Mouse (Mus musculus) hindbrain, embryonic 14.5 days (tissue): ENCODE measurements around the gene Csrnp1. TPM values are rescaled to one million over a fixed set of nuclear protein-coding genes. Genes with fewer than 3 reads are reported as not detected.
A peak's percentile ranks its signal among the peaks of the same experiment; 100 is the strongest.
"Not testable (repeated sequence)": the region's sequence is repeated elsewhere in the genome, so short reads cannot be mapped to it uniquely, and the experiment has no call there.

ENCODE experiments used
- ATAC-seq: fragments of 200-750 bp; cut with Nextera tagmentation; 2 replicates; pipeline ENCODE4 v1.8.0; 2017; ENCODE audit warnings: moderate number of reproducible peaks, mild to moderate bottlenecking, moderate TSS enrichment, moderate library complexity; ENCODE audit not compliant: low FRiP score
- DNase-seq: peaks from one replicate; pipeline ENCODE4 v3.0.0-alpha.2; 2015; ENCODE audit warnings: low spot score
- H3K27ac ChIP-seq: fragments of 300-500 bp; sonication (generic); 2 replicates; pipeline ENCODE4 v1.5.1; 2014; ENCODE audit warnings: mild to moderate bottlenecking, moderate library complexity
- H3K27me3 ChIP-seq: fragments of 300-500 bp; sonication (generic); 2 replicates; pipeline ENCODE4 v1.6.1; 2014; ENCODE audit warnings: mild to moderate bottlenecking, low read length, mixed read lengths; ENCODE audit not compliant: control insufficient read depth, insufficient read depth
- H3K36me3 ChIP-seq: fragments of 300-500 bp; sonication (generic); replicated peaks from 2 replicates; pipeline ENCODE4 v1.6.1; 2014; ENCODE audit not compliant: control insufficient read depth, insufficient read depth
- H3K4me1 ChIP-seq: fragments of 300-500 bp; sonication (generic); replicated peaks from 2 replicates; pipeline ENCODE4 v1.6.1; 2014; ENCODE audit warnings: antibody characterized with exemption, low read length, mixed read lengths; ENCODE audit not compliant: control insufficient read depth, insufficient read depth
- H3K4me2 ChIP-seq: fragments of 300-500 bp; sonication (generic); replicated peaks from 2 replicates; pipeline ENCODE4 v1.6.1; 2014; ENCODE audit warnings: mild to moderate bottlenecking, moderate library complexity
- H3K4me3 ChIP-seq: fragments of 300-500 bp; sonication (generic); replicated peaks from 2 replicates; pipeline ENCODE4 v1.5.1; 2014; ENCODE audit warnings: mild to moderate bottlenecking, low read length
- H3K9ac ChIP-seq: fragments of 300-500 bp; sonication (generic); 2 replicates; pipeline ENCODE4 v1.6.1; 2014
- H3K9me3 ChIP-seq: fragments of 300-500 bp; sonication (generic); 2 replicates; pipeline ENCODE4 v1.6.1; 2016; ENCODE audit warnings: low read length; ENCODE audit not compliant: control insufficient read depth
- WGBS: fragments of 180-500 bp; shearing (Covaris S2); extraction: QIAGEN DNeasy Blood & Tissue Kit; methylation state at CpG from one replicate; pipeline ENCODE4 v1.1.7; 2014; 5-methylcytosine and 5-hydroxymethylcytosine counted together
- polyA plus RNA-seq: library from polyadenylated mRNA; unstranded; fragments of >200 nt; fragmentation: Nextera tagmentation; extraction: Ambion mirVana; gene quantifications from 2 replicates; pipeline ENCODE4 v1.2.1, GENCODE M21; 2014

Csrnp1 gene
- polyA plus RNA-seq, 1 experiment from 2014 or later, result 0.68 TPM

GRCm38 (mm10) chr9:120020285-120020890 lies 35.9 kb upstream of the Csrnp1 start:
- peak; percentile 85 for DNase-seq
- Histone ChIP-seq H3K4me2 (no peak overlapping the region), H3K4me3 (no peak overlapping the region), H3K9ac (no peak overlapping the region), H3K36me3 (no peaks in the 10 kb centered on the region), H3K9me3 (no peaks in the 10 kb centered on the region), H3K4me1 (no peaks in the 10 kb centered on the region), H3K27ac (no peak overlapping the region), H3K27me3 (no peaks in the 10 kb centered on the region)
- no peak for ATAC-seq
- 44% methylated on average over 7 of the region's 7 CpGs for WGBS

DNA sequence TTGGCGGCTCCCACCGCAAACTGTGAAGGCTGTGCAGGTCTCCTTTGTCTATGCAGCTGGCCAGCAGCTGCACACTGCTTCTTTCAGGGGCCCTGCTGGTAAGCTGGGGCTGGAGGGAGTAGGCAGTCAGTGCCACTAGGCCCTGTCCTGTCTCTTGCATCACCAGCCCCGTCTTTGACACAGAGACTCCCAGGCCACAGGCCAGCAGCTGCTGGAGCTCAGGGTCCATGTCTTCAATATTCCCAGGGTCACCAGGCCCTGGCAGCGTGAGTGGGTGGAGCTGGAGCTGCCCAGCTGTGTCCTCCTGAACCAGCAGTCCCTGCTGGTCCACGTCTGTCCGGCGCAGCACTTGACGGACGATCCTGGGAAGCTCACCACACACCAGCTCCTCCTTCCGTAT lies 32.5 kb upstream of the Csrnp1 start:
- ATAC-seq, result no peak
- H3K4me1 ChIP-seq, result no peaks in the 10 kb centered on the region
- H3K4me3 ChIP-seq, result no peak overlapping the region
- H3K9me3 ChIP-seq, result no peaks in the 10 kb centered on the region
- H3K27me3 ChIP-seq, result no peaks in the 10 kb centered on the region
- no peak overlapping the region for H3K27ac ChIP-seq
- DNase-seq, result no peak
- H3K36me3 ChIP-seq, result no peaks in the 10 kb centered on the region
- H3K9ac ChIP-seq, result no peak overlapping the region
- WGBS, result 64% methylated on average over 10 of the region's 10 CpGs
- H3K4me2 ChIP-seq, result no peak overlapping the region

- no peaks in the 10 kb centered on the region for H3K9me3 ChIP-seq
- H3K9ac ChIP-seq, result no peak overlapping the region
- H3K27me3 ChIP-seq, result no peaks in the 10 kb centered on the region
- no peak for DNase-seq
- 60% methylated on average over 6 of the region's 6 CpGs for WGBS
- no peak for ATAC-seq
- no peaks in the 10 kb centered on the region for H3K36me3 ChIP-seq
- H3K27ac ChIP-seq, result no peak overlapping the region
- no peak overlapping the region for H3K4me3 ChIP-seq
- H3K4me2 ChIP-seq, result no peak overlapping the region
- 0 out of 2 replicates have a peak, but pooled peaks cover 3% of the 10 kb centered on the region for H3K4me1 ChIP-seq
These were observed 30.4 kb upstream of the Csrnp1 start for GRCm38 (mm10) chr9:120014828-120015227.

DNA sequence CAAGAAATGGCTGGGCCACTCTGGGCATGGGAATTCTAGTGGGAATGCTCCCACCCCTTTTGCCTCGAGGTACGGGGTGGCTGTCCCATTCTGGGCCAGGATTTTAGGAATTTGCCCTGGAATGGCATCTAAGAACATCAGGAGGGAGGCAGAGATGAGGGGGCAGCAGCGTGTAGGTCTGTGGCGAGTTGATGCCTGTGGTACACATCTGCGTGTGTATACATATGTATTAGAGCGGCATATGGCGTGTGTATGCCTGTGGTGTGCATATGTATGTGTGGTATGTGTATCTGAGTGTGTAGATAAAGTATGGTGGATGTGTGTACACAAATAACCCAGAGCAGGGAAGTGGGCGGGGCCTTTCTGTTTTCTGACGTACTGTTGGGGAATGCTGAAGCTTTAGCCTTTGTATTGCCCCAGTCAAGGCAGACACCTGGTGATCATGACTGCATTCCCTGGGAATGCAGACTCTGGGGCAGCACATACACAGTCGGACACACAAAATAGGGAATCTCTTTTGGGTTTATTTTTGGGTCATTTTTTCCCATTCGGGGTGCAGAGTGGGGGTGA lies 28.9 kb upstream of the Csrnp1 start:
- Histone ChIP-seq H3K4me1 (0 out of 2 replicates have a peak, but pooled peaks cover 3% of the 10 kb centered on the region), H3K27ac (no peak overlapping the region), H3K9me3 (no peaks in the 10 kb centered on the region), H3K36me3 (no peaks in the 10 kb centered on the region), H3K9ac (no peak overlapping the region), H3K27me3 (no peaks in the 10 kb centered on the region), H3K4me3 (no peak overlapping the region), H3K4me2 (no peak overlapping the region)
- ATAC-seq, result no peak
- DNase-seq, result no peak
- 72% methylated on average over 11 of the region's 11 CpGs for WGBS

DNA sequence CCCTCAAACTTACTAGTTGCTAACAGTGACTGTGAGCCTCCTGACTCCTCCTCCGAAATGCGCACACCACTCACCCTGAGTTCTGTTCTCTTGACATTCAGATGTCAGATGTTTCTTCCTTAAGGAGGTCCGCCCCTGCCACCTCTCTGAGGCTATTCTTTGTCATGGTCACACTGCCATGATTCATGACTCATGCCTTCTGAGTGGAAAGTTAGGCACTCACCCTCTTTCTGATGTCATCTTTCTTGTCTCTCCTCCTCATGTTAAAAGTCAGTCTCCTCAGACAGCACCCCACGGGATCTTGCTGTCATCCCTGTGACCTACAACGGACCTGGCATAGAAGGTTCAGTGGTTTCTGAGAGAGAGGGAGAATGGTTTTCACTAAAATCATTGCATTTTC lies 28.3 kb upstream of the Csrnp1 start:
- H3K9ac ChIP-seq, result no peak overlapping the region
- H3K4me1 ChIP-seq, result 0 out of 2 replicates have a peak, but pooled peaks cover 3% of the 10 kb centered on the region
- DNase-seq, result no peak
- 84% methylated on average over 5 of the region's 5 CpGs for whole genome bisulfite sequencing
- H3K4me2 ChIP-seq, result no peak overlapping the region
- ATAC-seq, result no peak
- no peak overlapping the region for H3K4me3 ChIP-seq
- H3K27ac ChIP-seq, result no peak overlapping the region
- no peaks in the 10 kb centered on the region for H3K27me3 ChIP-seq
- no peaks in the 10 kb centered on the region for H3K36me3 ChIP-seq
- H3K9me3 ChIP-seq, result no peaks in the 10 kb centered on the region

DNA sequence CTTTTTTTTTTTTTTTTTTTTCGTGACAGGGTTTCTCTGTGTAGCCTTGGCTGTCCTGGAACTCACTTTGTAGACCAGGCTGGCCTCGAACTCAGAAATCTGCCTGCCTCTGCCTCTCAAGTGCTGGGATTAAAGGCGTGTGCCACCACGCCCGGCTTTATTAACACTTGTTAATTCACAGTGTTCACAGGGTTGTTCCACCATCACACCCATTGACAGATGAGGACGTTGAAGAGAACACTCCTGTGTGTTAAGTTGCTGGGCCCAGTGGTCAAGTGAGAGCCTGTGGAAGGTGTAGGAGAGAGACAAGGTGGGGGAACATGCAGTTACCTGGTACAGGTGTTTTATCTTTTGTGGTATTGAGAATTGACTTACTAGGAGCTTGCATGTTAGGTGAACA lies 27.7 kb upstream of the Csrnp1 start:
- not testable (repeated sequence) for H3K9ac ChIP-seq, DNase-seq, H3K36me3 ChIP-seq, H3K4me1 ChIP-seq, H3K27me3 ChIP-seq, H3K9me3 ChIP-seq, H3K4me3 ChIP-seq, H3K4me2 ChIP-seq, ATAC-seq
- H3K27ac ChIP-seq, result peak overlapping the region; percentile 77; the same call in 1 of the 2 replicates
- WGBS, result 89% methylated on average over 6 of the region's 6 CpGs

GRCm38 (mm10) chr9:120011533-120011932 lies 27.1 kb upstream of the Csrnp1 start:
- Histone ChIP-seq H3K9me3 (no peaks in the 10 kb centered on the region), H3K9ac (peak overlapping the region; percentile 45), H3K4me1 (0 out of 2 replicates have a peak, but pooled peaks cover 3% of the 10 kb centered on the region), H3K36me3 (no peaks in the 10 kb centered on the region), H3K4me3 (peak overlapping the region; percentile 39), H3K27ac (peak overlapping the region; percentile 77), H3K27me3 (no peaks in the 10 kb centered on the region), H3K4me2 (peak overlapping the region; percentile 70)
- peak; percentile 68 for ATAC-seq
- DNase-seq, result peak; percentile 85
- WGBS, result 1% methylated on average over 10 of the region's 10 CpGs

DNA sequence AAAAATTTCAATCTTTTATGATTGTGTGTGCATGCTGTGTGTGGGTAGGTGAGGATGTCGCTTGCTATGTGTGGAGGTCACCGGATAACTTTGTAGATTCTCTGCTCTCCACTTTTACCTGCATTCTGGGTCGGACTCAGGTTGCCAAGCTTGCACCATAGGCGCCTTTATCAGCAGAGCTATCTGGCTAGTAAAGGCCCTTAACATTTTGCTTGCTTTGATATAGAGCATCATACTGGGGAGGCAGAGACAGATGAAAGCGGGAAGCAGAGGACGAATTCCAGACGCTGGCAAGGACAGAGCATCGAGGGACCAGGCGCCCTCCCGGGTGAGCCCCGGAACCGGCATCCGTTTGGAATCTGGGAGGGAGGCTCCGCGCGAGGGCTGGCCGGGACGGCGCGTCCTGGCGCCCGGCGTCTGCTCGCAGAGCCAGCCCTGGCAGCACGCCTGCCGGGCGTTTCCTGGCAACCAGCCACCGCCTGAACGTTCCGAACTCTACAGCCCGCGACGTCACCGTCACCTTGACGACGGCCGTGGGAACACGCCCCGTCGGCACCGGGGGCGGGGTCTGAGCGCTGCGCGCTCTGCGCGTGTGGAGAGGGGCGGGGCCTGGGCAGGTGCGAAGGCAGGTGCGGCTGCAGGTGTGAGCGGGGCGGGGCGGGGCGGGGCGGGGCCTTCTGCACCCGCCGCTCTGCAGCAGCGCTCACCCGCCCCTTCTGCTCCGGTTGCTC lies 26.5 kb upstream of the Csrnp1 start:
- Histone ChIP-seq H3K27me3 (no peaks in the 10 kb centered on the region), H3K36me3 (no peaks in the 10 kb centered on the region), H3K4me3 (peak overlapping the region; percentile 39), H3K9me3 (no peaks in the 10 kb centered on the region), H3K4me2 (peak overlapping the region; percentile 70), H3K9ac (peak overlapping the region; percentile 45), H3K27ac (peak overlapping the region; percentile 77), H3K4me1 (0 out of 2 replicates have a peak, but pooled peaks cover 3% of the 10 kb centered on the region)
- WGBS, result 2% methylated on average over 59 of the region's 60 CpGs
- DNase-seq, result peak; percentile 99
- peak; percentile 94 for ATAC-seq

DNA sequence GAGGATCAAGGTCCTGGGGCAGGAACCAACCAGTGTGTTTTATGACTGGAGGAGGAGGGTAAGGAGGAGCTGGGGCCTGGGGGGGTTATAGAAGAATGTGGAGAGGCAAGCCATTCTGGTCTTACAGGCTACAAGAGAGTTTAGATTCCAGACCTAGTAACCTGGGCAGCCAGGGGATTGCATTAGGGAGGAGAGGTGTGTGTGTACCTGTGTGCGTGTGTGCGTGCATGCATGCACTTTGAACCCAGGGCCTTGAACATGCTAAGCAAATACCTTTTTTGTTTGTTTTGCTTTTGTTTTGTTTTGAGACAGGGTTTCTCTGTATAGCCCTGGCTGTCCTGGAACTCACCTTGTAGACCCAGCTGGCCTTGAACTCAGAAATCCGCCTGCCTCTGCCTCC lies 25.4 kb upstream of the Csrnp1 start:
- Histone ChIP-seq H3K27ac (no peak overlapping the region), H3K9ac (no peak overlapping the region), H3K4me1 (0 out of 2 replicates have a peak, but pooled peaks cover 3% of the 10 kb centered on the region), H3K9me3 (no peaks in the 10 kb centered on the region), H3K4me2 (no peak overlapping the region), H3K4me3 (no peak overlapping the region), H3K36me3 (no peaks in the 10 kb centered on the region), H3K27me3 (no peaks in the 10 kb centered on the region)
- DNase-seq (no peak), ATAC-seq (no peak)
- WGBS, result 93% methylated on average over 3 of the region's 3 CpGs
